In genomic region chr12:100958621-100959592, GRCm38 (mm10) we compare ENCODE assay signal across 8 mouse cellular contexts. TPM values are rescaled to one million over a fixed set of nuclear protein-coding genes. Genes with fewer than 3 reads are reported as not detected.
A peak's percentile ranks its signal among the peaks of the same experiment; 100 is the strongest.
DNase-seq lines count a peak whose midpoint lies in the region; ATAC-seq and TF ChIP-seq lines count a peak whose summit lies in the region.

No protein-coding gene starts in this region.

- peaks cover 93% of the 10 kb centered on the region for H3K27me3 ChIP-seq in heart, embryonic 10.5 days (ENCODE audit: insufficient read depth, poor library complexity, severe bottlenecking)
- no peaks in the 10 kb centered on the region; the same call in 1 of the 2 replicates for H3K27me3 ChIP-seq in forebrain, postnatal 0 days (ENCODE audit: insufficient read depth, low read length)

- H3K9ac ChIP-seq in forebrain, postnatal 0 days = no peak overlapping the region

- H3K4me1 ChIP-seq in heart, embryonic 10.5 days = peaks cover 26% of the 10 kb centered on the region
- H3K4me1 ChIP-seq in forebrain, postnatal 0 days (ENCODE audit: insufficient read depth) = no peaks in the 10 kb centered on the region

- no peak for TF ChIP-seq CTCF in forebrain, postnatal 0 days (IDR thresholded peaks at IDR 0.05; ENCODE audit: low read depth)

- H3K4me2 ChIP-seq in forebrain, postnatal 0 days (ENCODE audit: low read depth) = no peak overlapping the region

- ATAC-seq in forebrain, postnatal 0 days = peak; percentile 64

- H3K27ac ChIP-seq in heart, embryonic 10.5 days = no peak overlapping the region
- H3K27ac ChIP-seq in forebrain, postnatal 0 days (ENCODE audit: low read depth, low read length) = no peak overlapping the region

- peak; percentile 98 for DNase-seq in heart, adult 11 months
- DNase-seq in heart, embryonic 10.5 days (ENCODE audit: low spot score) = no peak
- DNase-seq in NIH3T3 (ENCODE audit: low read depth) = peak; percentile 38
- peak; percentile 29 for DNase-seq in forebrain, postnatal 0 days
- DNase-seq in kidney, adult 11 months = peak; percentile 37
- DNase-seq in lung, postnatal 36 days = peak; percentile 69
- no peak for DNase-seq in frontal cortex, postnatal 25 days (ENCODE audit: low spot score in 2 of 2)
- DNase-seq in thymus, postnatal 14 days = no peak

- H3K4me3 ChIP-seq in heart, embryonic 10.5 days = no peak overlapping the region
- H3K4me3 ChIP-seq in forebrain, postnatal 0 days (ENCODE audit: low read depth, low read length) = no peak overlapping the region

- no peaks in the 10 kb centered on the region for H3K36me3 ChIP-seq in heart, embryonic 10.5 days
- no peaks in the 10 kb centered on the region for H3K36me3 ChIP-seq in forebrain, postnatal 0 days (ENCODE audit: insufficient read depth)

- H3K9me3 ChIP-seq in heart, embryonic 10.5 days = no peaks in the 10 kb centered on the region
- H3K9me3 ChIP-seq in forebrain, postnatal 0 days (ENCODE audit: low read length) = no peaks in the 10 kb centered on the region

- 48% methylated on average over 15 of the region's 15 CpGs for WGBS in heart, embryonic 10.5 days
- 51% methylated on average over 15 of the region's 15 CpGs for whole genome bisulfite sequencing in forebrain, postnatal 0 days

RNA-seq across cellular contexts. Expression of gene Gpr68, which starts 50.9 kb away (rescaled TPM):
- polyA plus RNA-seq in heart, embryonic 10.5 days (2016; fragmentation: Nextera tagmentation; extraction: Ambion mirVana) = 2.5 and 5.9 TPM in 2 replicates
- 4.9 and 7.0 TPM in 2 replicates for total RNA-seq in forebrain, postnatal 0 days (2014; rRNA removed)
- polyA plus RNA-seq in forebrain, postnatal 0 days (2015; fragmentation: Nextera tagmentation; extraction: Ambion mirVana) = 1.8 and 3.7 TPM in 2 replicates

Comparison
In these comparisons a context has a peak if more than half of its experiments do, and no peak if none do; other contexts are left out.
1. DNase-seq: peak in heart, adult 11 months (single experiment), NIH3T3 (single experiment), forebrain, postnatal 0 days (single experiment), kidney, adult 11 months (single experiment) and lung, postnatal 36 days (single experiment); none in heart, embryonic 10.5 days (single experiment), frontal cortex, postnatal 25 days (0 of 2) and thymus, postnatal 14 days (single experiment).